Mouse (Mus musculus) heart, postnatal 25 days (tissue): ENCODE measurements at regions not wholly inside any gene's neighbourhood (a gene's known extent, or its start where the extent isn't known, plus 50 kb on each side); places are given as distances from the start of the nearest gene placed in this dataset.

Experiments
- DNase-seq: peaks from one replicate; pipeline ENCODE4 v3.0.0; 2022; ENCODE audit warnings: low spot score
- intact Hi-C: fragments of 180-260 bp; cut with DNase I; formaldehyde crosslinking; loops from one replicate; pipeline ENCODE4 v1.15.1; 2025

GRCm38 (mm10) chr6:93285796-93286195 is 342.5 kb upstream of the Adamts9 start:
- intact Hi-C loops: loop anchor here (5.0 kb wide), 2 partner anchors 157 to 252 kb away; no protein-coding TSS in a partner anchor
- DNase-seq: no peak

GRCm38 (mm10) chr6:93281530-93281929 is 338.2 kb upstream of the Adamts9 start:
- intact Hi-C loops: no loop called here
- no peak for DNase-seq

- intact Hi-C loops: loop anchor here (5.0 kb wide), 2 partner anchors 38 to 97 kb away; no protein-coding TSS in a partner anchor
- DNase-seq: peak; percentile 52
These were observed 330.7 kb upstream of the Adamts9 start for GRCm38 (mm10) chr6:93273917-93274513.

GRCm38 (mm10) chr6:93272206-93272605 is 328.9 kb upstream of the Adamts9 start:
- intact Hi-C loops: loop anchor here (5.0 kb wide), 2 partner anchors 40 to 95 kb away; no protein-coding TSS in a partner anchor
- DNase-seq: no peak

- intact Hi-C loops: no loop called here
- DNase-seq: no peak
These were observed 323.5 kb upstream of the Adamts9 start for GRCm38 (mm10) chr6:93266826-93267225.

GRCm38 (mm10) chr6:93265164-93265563 is 321.9 kb upstream of the Adamts9 start:
- DNase-seq: no peak
- intact Hi-C loops: no loop called here

GRCm38 (mm10) chr6:93260827-93261226 is 317.5 kb upstream of the Adamts9 start:
- DNase-seq: no peak
- intact Hi-C loops: no loop called here

- no peak for DNase-seq
- intact Hi-C loops: no loop called here
These were observed 314.0 kb upstream of the Adamts9 start for GRCm38 (mm10) chr6:93257130-93257841.

GRCm38 (mm10) chr6:93253746-93254145 is 310.5 kb upstream of the Adamts9 start:
- no peak for DNase-seq
- intact Hi-C loops: no loop called here

- intact Hi-C loops: no loop called here
- DNase-seq: no peak
These were observed 305.7 kb upstream of the Adamts9 start for GRCm38 (mm10) chr6:93248973-93249372.

- no peak for DNase-seq
- intact Hi-C loops: no loop called here
These were observed 303.4 kb upstream of the Adamts9 start for GRCm38 (mm10) chr6:93246498-93247242.

GRCm38 (mm10) chr6:93235550-93235949 is 292.3 kb upstream of the Adamts9 start:
- intact Hi-C loops: no loop called here
- no peak for DNase-seq

GRCm38 (mm10) chr6:93232636-93233035 is 289.3 kb upstream of the Adamts9 start:
- intact Hi-C loops: loop anchor here (5.0 kb wide), 3 partner anchors 50 to 290 kb away; partner anchors contain the start of gene Adamts9
- DNase-seq: peak; percentile 46

GRCm38 (mm10) chr6:93230450-93230849 is 287.2 kb upstream of the Adamts9 start:
- no peak for DNase-seq
- intact Hi-C loops: loop anchor here (5.0 kb wide), 3 partner anchors 48 to 288 kb away; partner anchors contain the start of gene Adamts9

GRCm38 (mm10) chr6:93229320-93229719 is 286.0 kb upstream of the Adamts9 start:
- no peak for DNase-seq
- intact Hi-C loops: no loop called here

GRCm38 (mm10) chr6:93223610-93224550 is 280.6 kb upstream of the Adamts9 start:
- DNase-seq: no peak
- intact Hi-C loops: no loop called here

- intact Hi-C loops: no loop called here
- no peak for DNase-seq
These were observed 274.8 kb upstream of the Adamts9 start for GRCm38 (mm10) chr6:93218015-93218593.

GRCm38 (mm10) chr6:93200886-93201285 is 257.6 kb upstream of the Adamts9 start:
- intact Hi-C loops: no loop called here
- DNase-seq: no peak

GRCm38 (mm10) chr6:93194741-93195140 is 251.4 kb upstream of the Adamts9 start:
- no peak for DNase-seq
- intact Hi-C loops: no loop called here
